Mouse (Mus musculus) CD8-positive naive resting alpha-beta T cell, adult 2 months (primary cell): ENCODE measurements around the gene Efl1.

Experiments
- DNase-seq, 2 experiments: peaks; one replicate each; pipeline ENCODE4 v3.0.0; 2022; ENCODE audit warnings: low read depth in 2 of 2, low spot score in 2 of 2

Efl1 gene

GRCm38 (mm10) chr7:82648353-82649080 lies at the start of gene Efl1, which contains the start of gene Saxo2:
Gene Efl1, plus strand, starts transcription at chr7:82648614.
Gene Saxo2, minus strand, starts transcription at chr7:82648528.
- peak; percentile 94 to 97 for DNase-seq

GRCm38 (mm10) chr7:82602008-82602407 lies 46.4 kb upstream of the Efl1 start:
- no peak for DNase-seq

- DNase-seq, result no peak
Observed at GRCm38 (mm10) chr7:82605425-82605824, 43.0 kb upstream of the Efl1 start.

GRCm38 (mm10) chr7:82609629-82610028 lies 38.8 kb upstream of the Efl1 start:
- DNase-seq, result no peak

- DNase-seq, result no peak
Observed at GRCm38 (mm10) chr7:82625342-82625741, 23.1 kb upstream of the Efl1 start.

GRCm38 (mm10) chr7:82647183-82647582 lies 1.2 kb upstream of the Efl1 start:
- no peak for DNase-seq

- no peak for DNase-seq
Observed at GRCm38 (mm10) chr7:82647909-82648308, 505 bp upstream of the Efl1 start.

GRCm38 (mm10) chr7:82649081-82649445 lies 649 bp downstream of the Efl1 start:
- DNase-seq, result peak; percentile 1 to 5

- DNase-seq, result no peak
Observed at GRCm38 (mm10) chr7:82664604-82665003, 16.2 kb downstream of the Efl1 start.

- no peak for DNase-seq
Observed at GRCm38 (mm10) chr7:82676001-82676400, 27.6 kb downstream of the Efl1 start.

- no peak for DNase-seq
Observed at GRCm38 (mm10) chr7:82676834-82677233, 28.4 kb downstream of the Efl1 start.

GRCm38 (mm10) chr7:82679901-82680300 lies 31.5 kb downstream of the Efl1 start:
- DNase-seq, result no peak

GRCm38 (mm10) chr7:82688736-82689135 lies 40.3 kb downstream of the Efl1 start:
- no peak for DNase-seq

GRCm38 (mm10) chr7:82691021-82691738 lies 42.8 kb downstream of the Efl1 start:
- DNase-seq, result no peak

GRCm38 (mm10) chr7:82697668-82698067 lies 49.3 kb downstream of the Efl1 start:
- no peak for DNase-seq

GRCm38 (mm10) chr7:82698968-82699367 lies 50.6 kb downstream of the Efl1 start:
- no peak for DNase-seq

GRCm38 (mm10) chr7:82702384-82703343 lies 54.2 kb downstream of the Efl1 start:
- DNase-seq, result no peak

GRCm38 (mm10) chr7:82709172-82709571 lies 60.8 kb downstream of the Efl1 start:
- DNase-seq, result no peak

GRCm38 (mm10) chr7:82715210-82715911 lies 66.9 kb downstream of the Efl1 start:
- DNase-seq, result peak; percentile 20 to 60

GRCm38 (mm10) chr7:82715912-82716601 lies 67.6 kb downstream of the Efl1 start:
- DNase-seq, result no peak
